Comparison of ENCODE assay signal across 8 mouse cellular contexts in the genomic region with DNA sequence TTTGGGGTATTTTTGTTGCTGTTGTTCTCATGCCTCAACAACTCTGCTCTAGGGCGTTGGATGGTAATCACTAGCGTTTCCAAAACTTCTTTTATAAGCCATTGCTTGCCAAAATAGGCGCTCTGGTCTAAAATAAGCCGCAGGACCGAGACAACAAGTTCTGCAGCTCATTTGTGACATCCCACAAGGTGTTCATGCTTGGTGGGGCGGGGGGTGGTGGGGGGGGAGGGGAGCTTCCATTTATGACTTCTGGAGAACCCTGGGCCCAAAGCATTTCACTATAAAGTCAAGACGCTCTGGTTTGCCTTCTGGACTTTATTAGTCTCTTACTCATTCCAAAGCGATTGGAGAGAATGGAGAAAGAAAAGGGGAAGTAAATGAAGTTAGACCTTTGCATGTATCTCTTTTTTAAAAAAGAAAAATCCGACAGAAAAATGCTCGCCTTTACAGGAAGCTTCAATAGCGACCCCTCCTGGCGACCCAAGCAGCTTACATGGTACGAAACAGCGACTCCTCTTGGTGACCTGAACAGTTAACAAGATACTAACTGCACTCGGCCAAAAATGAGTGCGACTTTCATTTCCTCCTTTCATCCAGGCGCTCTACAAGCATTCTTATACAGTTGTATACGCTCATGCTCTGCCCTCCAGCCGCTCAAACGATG.
DNase-seq lines count a peak whose midpoint lies in the region; ATAC-seq and TF ChIP-seq lines count a peak whose summit lies in the region.

No protein-coding gene starts in this region.

- WGBS in embryonic facial prominence, embryonic 13.5 days = 8% methylated on average over 20 of the region's 20 CpGs
- WGBS in limb, embryonic 14.5 days = 9% methylated on average over 20 of the region's 20 CpGs

- TF ChIP-seq POLR2A in limb, embryonic 14.5 days (IDR thresholded peaks at IDR 0.05; ENCODE audit: borderline replicate concordance, extremely low read depth, insufficient read depth, insufficient read length) = no peak

- H3K9me3 ChIP-seq in embryonic facial prominence, embryonic 13.5 days = no peaks in the 10 kb centered on the region
- H3K9me3 ChIP-seq in limb, embryonic 14.5 days (ENCODE audit: control insufficient read depth, low read length) = no peaks in the 10 kb centered on the region

- no peak overlapping the region for H3K4me3 ChIP-seq in embryonic facial prominence, embryonic 13.5 days
- no peak overlapping the region for H3K4me3 ChIP-seq in limb, embryonic 14.5 days (replicated peaks; ENCODE audit: low read length)

- H3K9ac ChIP-seq in embryonic facial prominence, embryonic 13.5 days = no peak overlapping the region
- H3K9ac ChIP-seq in limb, embryonic 14.5 days (ENCODE audit: low read depth, low read length, severe bottlenecking) = no peak overlapping the region

- 0 out of 2 replicates have a peak, but pooled peaks cover 4% of the 10 kb centered on the region for H3K4me1 ChIP-seq in embryonic facial prominence, embryonic 13.5 days
- 0 out of 2 replicates have a peak, but pooled peaks cover 12% of the 10 kb centered on the region for H3K4me1 ChIP-seq in limb, embryonic 14.5 days (ENCODE audit: control insufficient read depth, insufficient read depth, low read length)

- no peak for ATAC-seq in embryonic facial prominence, embryonic 13.5 days (ENCODE audit: insufficient number of reproducible peaks, insufficient read depth, low FRiP score, low TSS enrichment, low read depth)
- no peak for ATAC-seq in limb, embryonic 14.5 days (ENCODE audit: low FRiP score, low read depth)
- ATAC-seq in monocyte, adult 5-6 weeks (replicated peaks; ENCODE audit: insufficient number of reproducible peaks, low FRiP score, low TSS enrichment, poor library complexity, severe bottlenecking) = peak; percentile 82

- H3K27ac ChIP-seq in embryonic facial prominence, embryonic 13.5 days = no peak overlapping the region
- no peak overlapping the region for H3K27ac ChIP-seq in limb, embryonic 14.5 days (replicated peaks; ENCODE audit: low read depth, low read length)

- DNase-seq in layer of hippocampus, adult 11-12 months (ENCODE audit: low spot score) = peak; percentile 38
- no peak for DNase-seq in layer of hippocampus, postnatal 36 days
- peak; percentile 83 for DNase-seq in R1 (ENCODE audit: low read depth, low spot score)
- DNase-seq in heart, postnatal 14 days = peak; percentile 8 to 45
- peak; percentile 83 for DNase-seq in limb, embryonic 14.5 days (ENCODE audit: low spot score)
- peak; percentile 70 for DNase-seq in thymus, postnatal 25 days

- intact Hi-C loops in heart, postnatal 14 days (cut with DNase I) = no loop called here

- peaks cover 11% of the 10 kb centered on the region for H3K27me3 ChIP-seq in embryonic facial prominence, embryonic 13.5 days
- H3K27me3 ChIP-seq in limb, embryonic 14.5 days (ENCODE audit: control insufficient read depth, insufficient read depth, low read length) = no peaks in the 10 kb centered on the region

- peak overlapping the region; percentile 44 for H3K4me2 ChIP-seq in embryonic facial prominence, embryonic 13.5 days
- H3K4me2 ChIP-seq in limb, embryonic 14.5 days (replicated peaks; ENCODE audit: low read depth, low read length, severe bottlenecking) = peak overlapping the region; percentile 19; the same call in 1 of the 2 replicates

- H3K36me3 ChIP-seq in embryonic facial prominence, embryonic 13.5 days = no peaks in the 10 kb centered on the region
- no peaks in the 10 kb centered on the region for H3K36me3 ChIP-seq in limb, embryonic 14.5 days (ENCODE audit: control insufficient read depth, insufficient read depth, low read length)

Comparison
In these comparisons a context has a peak if more than half of its experiments do, and no peak if none do; other contexts are left out.
1. DNase-seq: peak in layer of hippocampus, adult 11-12 months (single experiment), R1 (single experiment), heart, postnatal 14 days (2 of 2), limb, embryonic 14.5 days (single experiment) and thymus, postnatal 25 days (single experiment); none in layer of hippocampus, postnatal 36 days (0 of 2).